ENCODE assay signal across 8 mouse cellular contexts in genomic region chr5:124240841-124241685, GRCm38 (mm10). TPM values are rescaled to one million over a fixed set of nuclear protein-coding genes. Genes with fewer than 3 reads are reported as not detected.
DNase-seq lines count a peak whose midpoint lies in the region; ATAC-seq lines count a peak whose summit lies in the region.

No protein-coding gene starts in this region.

- DNase-seq in cerebellum, adult 9-11 months = peak; percentile 5
- DNase-seq in cerebellum, adult 11-12 months = no peak
- peak; percentile 47 for DNase-seq in embryo, embryonic 10.5 days (ENCODE audit: low spot score)
- DNase-seq in hindbrain, embryonic 14.5 days (ENCODE audit: low spot score) = no peak
- peak; percentile 28 for DNase-seq in lung, postnatal 25 days (ENCODE audit: low spot score)
- no peak for DNase-seq in testis, postnatal 10 days (ENCODE audit: low spot score)
- DNase-seq in spleen, postnatal 10 days (ENCODE audit: low spot score in 2 of 2) = no peak

- no peaks in the 10 kb centered on the region for H3K27me3 ChIP-seq in hindbrain, embryonic 14.5 days (ENCODE audit: control insufficient read depth, insufficient read depth, low read length)

- H3K36me3 ChIP-seq in hindbrain, embryonic 14.5 days (replicated peaks; ENCODE audit: control insufficient read depth, insufficient read depth) = no peaks in the 10 kb centered on the region

- 21% methylated on average over 22 of the region's 22 CpGs for WGBS in hindbrain, embryonic 14.5 days

- H3K9ac ChIP-seq in hindbrain, embryonic 14.5 days = peak overlapping the region; percentile 24; the same call in 1 of the 2 replicates

- H3K27ac ChIP-seq in hindbrain, embryonic 14.5 days = peak overlapping the region; percentile 63

- H3K4me1 ChIP-seq in hindbrain, embryonic 14.5 days (replicated peaks; ENCODE audit: control insufficient read depth, insufficient read depth, low read length) = peaks cover 20% of the 10 kb centered on the region

- no peak overlapping the region for H3K4me3 ChIP-seq in hindbrain, embryonic 14.5 days (replicated peaks; ENCODE audit: low read length)

- H3K4me2 ChIP-seq in hindbrain, embryonic 14.5 days (replicated peaks) = peak overlapping the region; percentile 28

- peak; percentile 51; the same call in 1 of the 2 replicates for ATAC-seq in hindbrain, embryonic 14.5 days (ENCODE audit: low FRiP score)
- no peak for ATAC-seq in CD4-positive, CD25-positive, alpha-beta regulatory T cell, adult 4 months

- H3K9me3 ChIP-seq in hindbrain, embryonic 14.5 days (ENCODE audit: control insufficient read depth, low read length) = no peaks in the 10 kb centered on the region

RNA-seq across cellular contexts. Expression of gene Pitpnm2, which starts 8.5 kb away (rescaled TPM):
- 13.5 and 15.1 TPM in 2 replicates for polyA plus RNA-seq in hindbrain, embryonic 14.5 days (2014; fragmentation: Nextera tagmentation; extraction: Ambion mirVana)
- 10 to 100 TPM in 1 of 2 experiments, 1 to 10 TPM in 1; 9.3 to 11.5 TPM for polyA plus RNA-seq in CD4-positive, CD25-positive, alpha-beta regulatory T cell, adult 4 months (2017; shearing (Covaris generic))

Comparison
In these comparisons a context has a peak if more than half of its experiments do, and no peak if none do; other contexts are left out.
1. DNase-seq: peak in cerebellum, adult 9-11 months (single experiment), embryo, embryonic 10.5 days (single experiment) and lung, postnatal 25 days (single experiment); none in cerebellum, adult 11-12 months (single experiment), hindbrain, embryonic 14.5 days (single experiment), testis, postnatal 10 days (single experiment) and spleen, postnatal 10 days (0 of 2).